Mouse (Mus musculus) forebrain, embryonic 16.5 days (tissue): ENCODE results near the gene Kcnmb1. TPM values are rescaled to one million over a fixed set of nuclear protein-coding genes. Genes with fewer than 3 reads are reported as not detected.

Experiments used
- ATAC-seq: fragments of 200-750 bp; cut with Nextera tagmentation; 2 replicates; pipeline ENCODE4 v1.8.0; 2017; ENCODE audit warnings: mild to moderate bottlenecking, moderate library complexity
- H3K27ac ChIP-seq: fragments of 300-500 bp; sonication (generic); 2 replicates; pipeline ENCODE4 v1.5.1; 2014; ENCODE audit warnings: low read length, control low read depth
- H3K27me3 ChIP-seq: fragments of 300-500 bp; sonication (generic); replicated peaks from 2 replicates; pipeline ENCODE4 v1.6.1; 2014; ENCODE audit warnings: low read length; ENCODE audit not compliant: control insufficient read depth, insufficient read depth
- H3K36me3 ChIP-seq: fragments of 300-500 bp; sonication (generic); 2 replicates; pipeline ENCODE4 v1.6.1; 2014; ENCODE audit not compliant: control insufficient read depth, insufficient read depth
- H3K4me1 ChIP-seq: fragments of 300-500 bp; sonication (generic); replicated peaks from 2 replicates; pipeline ENCODE4 v1.6.1; 2014; ENCODE audit warnings: low read length; ENCODE audit not compliant: control insufficient read depth, insufficient read depth
- H3K4me2 ChIP-seq: fragments of 300-500 bp; sonication (generic); 2 replicates; pipeline ENCODE4 v1.6.1; 2014; ENCODE audit warnings: mild to moderate bottlenecking, low read length, control low read depth
- H3K4me3 ChIP-seq: fragments of 300-500 bp; sonication (generic); replicated peaks from 2 replicates; pipeline ENCODE4 v1.5.1; 2014; ENCODE audit warnings: mild to moderate bottlenecking, low read length, control low read depth
- H3K9ac ChIP-seq: fragments of 300-500 bp; sonication (generic); replicated peaks from 2 replicates; pipeline ENCODE4 v1.6.1; 2014; ENCODE audit warnings: low read depth, low read length, control low read depth
- H3K9me3 ChIP-seq: fragments of 300-500 bp; sonication (generic); 2 replicates; pipeline ENCODE4 v1.6.1; 2016; ENCODE audit warnings: low read length; ENCODE audit not compliant: control insufficient read depth
- WGBS: fragments of 180-500 bp; shearing (Covaris S2); extraction: QIAGEN DNeasy Blood & Tissue Kit; methylation state at CpG from one replicate; pipeline ENCODE4 v1.1.7; 2014; 5-methylcytosine and 5-hydroxymethylcytosine counted together
- polyA plus RNA-seq: library from polyadenylated mRNA; unstranded; fragments of >200 nt; fragmentation: Nextera tagmentation; extraction: Ambion mirVana; gene quantifications from 2 replicates; pipeline ENCODE4 v1.2.1, GENCODE M21; 2015

Gene Kcnmb1
- polyA plus RNA-seq, 1 experiment from 2014 or later: 0.18 TPM

GRCm38 (mm10) chr11:33938561-33939274 lies 24.1 kb upstream of the Kcnmb1 start:
- no peak for ATAC-seq
- 47% methylated on average over 7 of the region's 7 CpGs for WGBS
- H3K4me1 ChIP-seq: no peaks in the 10 kb centered on the region
- H3K9ac ChIP-seq: no peak overlapping the region
- no peak overlapping the region for H3K4me2 ChIP-seq
- H3K27ac ChIP-seq: no peak overlapping the region
- H3K36me3 ChIP-seq: no peaks in the 10 kb centered on the region
- no peaks in the 10 kb centered on the region for H3K9me3 ChIP-seq
- H3K27me3 ChIP-seq: no peaks in the 10 kb centered on the region
- no peak overlapping the region for H3K4me3 ChIP-seq

- Histone ChIP-seq H3K27me3 (no peaks in the 10 kb centered on the region), H3K4me1 (no peaks in the 10 kb centered on the region), H3K9ac (no peak overlapping the region), H3K4me3 (no peak overlapping the region), H3K36me3 (no peaks in the 10 kb centered on the region), H3K27ac (no peak overlapping the region), H3K9me3 (no peaks in the 10 kb centered on the region), H3K4me2 (no peak overlapping the region)
- WGBS: 92% methylated on average over 4 of the region's 4 CpGs
- no peak for ATAC-seq
Observed at GRCm38 (mm10) chr11:33939456-33940113, 23.2 kb upstream of the Kcnmb1 start.

GRCm38 (mm10) chr11:33943565-33943964 lies 19.2 kb upstream of the Kcnmb1 start:
- no peak overlapping the region for H3K9ac ChIP-seq
- H3K4me1 ChIP-seq: no peaks in the 10 kb centered on the region
- H3K4me2 ChIP-seq: no peak overlapping the region
- 71% methylated on average over 1 of the region's 1 CpGs for WGBS
- H3K36me3 ChIP-seq: no peaks in the 10 kb centered on the region
- H3K27ac ChIP-seq: no peak overlapping the region
- ATAC-seq: no peak
- no peak overlapping the region for H3K4me3 ChIP-seq
- H3K27me3 ChIP-seq: no peaks in the 10 kb centered on the region
- no peaks in the 10 kb centered on the region for H3K9me3 ChIP-seq

- Histone ChIP-seq H3K4me1 (no peaks in the 10 kb centered on the region), H3K4me2 (no peak overlapping the region), H3K9me3 (no peaks in the 10 kb centered on the region), H3K36me3 (no peaks in the 10 kb centered on the region), H3K9ac (no peak overlapping the region), H3K4me3 (no peak overlapping the region), H3K27ac (no peak overlapping the region), H3K27me3 (no peaks in the 10 kb centered on the region)
- WGBS: 84% methylated on average over 3 of the region's 4 CpGs
- no peak for ATAC-seq
Observed at GRCm38 (mm10) chr11:33944067-33944785, 18.6 kb upstream of the Kcnmb1 start.

- H3K9ac ChIP-seq: no peak overlapping the region
- WGBS: 88% methylated on average over 9 of the region's 9 CpGs
- no peak overlapping the region for H3K4me2 ChIP-seq
- no peaks in the 10 kb centered on the region for H3K27me3 ChIP-seq
- H3K27ac ChIP-seq: no peak overlapping the region
- H3K36me3 ChIP-seq: no peaks in the 10 kb centered on the region
- no peak overlapping the region for H3K4me3 ChIP-seq
- ATAC-seq: no peak
- no peaks in the 10 kb centered on the region for H3K9me3 ChIP-seq
- no peaks in the 10 kb centered on the region for H3K4me1 ChIP-seq
Observed at GRCm38 (mm10) chr11:33944786-33945328, 18.0 kb upstream of the Kcnmb1 start.

- H3K9me3 ChIP-seq: no peaks in the 10 kb centered on the region
- H3K27me3 ChIP-seq: no peaks in the 10 kb centered on the region
- H3K9ac ChIP-seq: no peak overlapping the region
- H3K36me3 ChIP-seq: no peaks in the 10 kb centered on the region
- ATAC-seq: no peak
- no peak overlapping the region for H3K4me2 ChIP-seq
- no peak overlapping the region for H3K4me3 ChIP-seq
- H3K27ac ChIP-seq: no peak overlapping the region
- 89% methylated on average over 4 of the region's 4 CpGs for WGBS
- H3K4me1 ChIP-seq: no peaks in the 10 kb centered on the region
Observed at GRCm38 (mm10) chr11:33946501-33946900, 16.3 kb upstream of the Kcnmb1 start.

- H3K36me3 ChIP-seq: no peaks in the 10 kb centered on the region
- no peaks in the 10 kb centered on the region for H3K27me3 ChIP-seq
- ATAC-seq: no peak
- H3K4me1 ChIP-seq: no peaks in the 10 kb centered on the region
- H3K27ac ChIP-seq: no peak overlapping the region
- no peak overlapping the region for H3K9ac ChIP-seq
- no peak overlapping the region for H3K4me3 ChIP-seq
- H3K9me3 ChIP-seq: no peaks in the 10 kb centered on the region
- no peak overlapping the region for H3K4me2 ChIP-seq
- WGBS: 17% methylated on average over 5 of the region's 5 CpGs
Observed at GRCm38 (mm10) chr11:33951155-33951554, 11.7 kb upstream of the Kcnmb1 start.

GRCm38 (mm10) chr11:33951684-33952625 lies 10.9 kb upstream of the Kcnmb1 start:
- H3K4me3 ChIP-seq: no peak overlapping the region
- no peaks in the 10 kb centered on the region for H3K4me1 ChIP-seq
- H3K4me2 ChIP-seq: no peak overlapping the region
- H3K9me3 ChIP-seq: no peaks in the 10 kb centered on the region
- H3K9ac ChIP-seq: no peak overlapping the region
- H3K27ac ChIP-seq: no peak overlapping the region
- H3K27me3 ChIP-seq: no peaks in the 10 kb centered on the region
- no peaks in the 10 kb centered on the region for H3K36me3 ChIP-seq
- ATAC-seq: no peak
- WGBS: 82% methylated on average over 8 of the region's 8 CpGs
